In the genomic region with DNA sequence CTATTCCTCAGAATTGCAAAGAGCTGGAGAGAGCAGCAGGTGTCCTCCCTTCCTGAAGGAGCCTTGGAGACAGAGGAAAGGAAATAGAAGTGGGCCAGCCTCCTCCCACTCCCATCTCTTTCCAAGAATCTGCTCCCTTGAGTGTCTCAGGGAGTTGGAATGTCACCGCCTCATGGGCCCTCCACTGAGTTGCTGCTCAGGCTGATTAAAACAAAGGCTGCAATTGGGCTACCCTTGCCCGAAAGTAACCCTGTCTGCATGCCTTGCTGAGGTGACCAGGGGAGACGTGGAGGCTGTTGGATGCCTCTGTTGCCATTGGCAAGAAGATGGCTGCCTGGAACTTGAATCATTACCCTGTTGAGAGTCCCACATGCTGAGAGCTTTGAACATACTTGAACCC, we compare ENCODE assay signal across 9 mouse cellular contexts. TPM values are rescaled to one million over a fixed set of nuclear protein-coding genes. Genes with fewer than 3 reads are reported as not detected.
DNase-seq lines count a peak whose midpoint lies in the region; ATAC-seq lines count a peak whose summit lies in the region.
"Had no signal": no experiment of that assay in that cellular context is flagged by ENCODE, and none has a peak within 500 bp of the region (broad histone marks: within the 10 kb centered on the region; RNA-seq: fewer than 3 reads in every experiment).

No protein-coding gene starts in this region.

- DNase-seq in kidney, adult 11 months: peak; percentile 43
- DNase-seq in adrenal gland, postnatal 10 days: peak; percentile 60
- peak; percentile 52 for DNase-seq in gastrocnemius, postnatal 14 days
- peak; percentile 63 to 66 for DNase-seq in kidney, postnatal 25 days
- DNase-seq in ovary, adult 18-20 months (ENCODE audit: low spot score): no peak
- no peak for DNase-seq in urinary bladder, postnatal 25 days (ENCODE audit: low spot score)

- no peaks in the 10 kb centered on the region for H3K27me3 ChIP-seq in kidney, embryonic 14.5 days (ENCODE audit: control insufficient read depth, insufficient read depth, low read length)
- H3K27me3 ChIP-seq in neural tube, embryonic 15.5 days (replicated peaks): no peaks in the 10 kb centered on the region

- H3K9ac ChIP-seq in kidney, embryonic 14.5 days (ENCODE audit: low read depth, low read length): no peak overlapping the region
- H3K9ac ChIP-seq in neural tube, embryonic 15.5 days (replicated peaks): no peak overlapping the region

- no peaks in the 10 kb centered on the region for H3K9me3 ChIP-seq in kidney, embryonic 14.5 days (ENCODE audit: control insufficient read depth, low read length)
- no peaks in the 10 kb centered on the region for H3K9me3 ChIP-seq in neural tube, embryonic 15.5 days (replicated peaks)

- 77% methylated on average over 3 of the region's 3 CpGs for WGBS in kidney, embryonic 14.5 days
- 65% methylated on average over 3 of the region's 3 CpGs for WGBS in neural tube, embryonic 15.5 days

- peaks cover 13% of the 10 kb centered on the region; the same call in 1 of the 2 replicates for H3K4me1 ChIP-seq in kidney, embryonic 14.5 days (ENCODE audit: control insufficient read depth, insufficient read depth, low read length)
- peaks cover 24% of the 10 kb centered on the region for H3K4me1 ChIP-seq in neural tube, embryonic 15.5 days

- no peak overlapping the region for H3K4me3 ChIP-seq in kidney, embryonic 14.5 days (ENCODE audit: low read length)
- no peak overlapping the region for H3K4me3 ChIP-seq in neural tube, embryonic 15.5 days (replicated peaks)

- no peak for ATAC-seq in kidney, embryonic 14.5 days (ENCODE audit: low FRiP score, low TSS enrichment)
- no peak for ATAC-seq in neural tube, embryonic 15.5 days (ENCODE audit: low FRiP score)

- no peaks in the 10 kb centered on the region for H3K36me3 ChIP-seq in kidney, embryonic 14.5 days (ENCODE audit: control insufficient read depth, insufficient read depth, low read length)
- H3K36me3 ChIP-seq in neural tube, embryonic 15.5 days: no peaks in the 10 kb centered on the region

- intact Hi-C loops in gastrocnemius, postnatal 14 days (cut with DNase I; ENCODE audit: low total_unique reads): no loop called here

- H3K4me2 ChIP-seq in kidney, embryonic 14.5 days (replicated peaks; ENCODE audit: low read depth, low read length): no peak overlapping the region
- H3K4me2 ChIP-seq in neural tube, embryonic 15.5 days: no peak overlapping the region

- H3K27ac ChIP-seq in kidney, embryonic 14.5 days (ENCODE audit: low read depth, low read length): no peak overlapping the region
- H3K27ac ChIP-seq in neural tube, embryonic 15.5 days (replicated peaks): peak overlapping the region; percentile 83
- H3K27ac ChIP-seq: macrophage had no signal

RNA-seq across cellular contexts. Expression of a gene that starts 59.7 kb away (rescaled TPM):
- polyA plus RNA-seq in kidney, embryonic 14.5 days (2014; fragmentation: Nextera tagmentation; extraction: Ambion mirVana): 3.4 and 5.6 TPM in 2 replicates
- 100 to 1,000 TPM; 103 TPM for total RNA-seq in adrenal gland, postnatal 10 days (2021)
- total RNA-seq in gastrocnemius, postnatal 14 days (2021): 10 to 100 TPM; 14.7 to 25.4 TPM
- polyA plus RNA-seq in neural tube, embryonic 15.5 days (2015; fragmentation: Nextera tagmentation; extraction: Ambion mirVana): 8.8 and 9.0 TPM in 2 replicates

Comparison
In these comparisons a context has a peak if more than half of its experiments do, and no peak if none do; other contexts are left out.
1. DNase-seq: peak in kidney, adult 11 months (single experiment), adrenal gland, postnatal 10 days (single experiment), gastrocnemius, postnatal 14 days (single experiment) and kidney, postnatal 25 days (2 of 2); none in ovary, adult 18-20 months (single experiment) and urinary bladder, postnatal 25 days (single experiment).